Mouse (Mus musculus): Measurements from ENCODE around the gene Bcl11a.

- TF ChIP-seq POLR2A (IDR thresholded peaks at IDR 0.05; ENCODE audit: low read depth, low read length): no peak
- TF ChIP-seq CTCF (IDR thresholded peaks at IDR 0.05; ENCODE audit: borderline replicate concordance, insufficient read depth, low read length): no peak
These were observed 3.8 kb upstream of the Bcl11a start for GRCm38 (mm10) chr11:24074021-24074591.
